Mouse (Mus musculus): ENCODE results near the gene Zfp366.

The Zfp366 gene

GRCm38 (mm10) chr13:99227456-99228250 lies 43.0 kb downstream of the Zfp366 start:
- no peak for DNase-seq (ENCODE audit: low read depth)

GRCm38 (mm10) chr13:99228821-99229570 lies 44.4 kb downstream of the Zfp366 start:
- DNase-seq (ENCODE audit: low read depth): no peak

- no peak for DNase-seq (ENCODE audit: low read depth)
These were observed 45.2 kb downstream of the Zfp366 start for GRCm38 (mm10) chr13:99229641-99230494.

- DNase-seq (ENCODE audit: low read depth): no peak
These were observed 45.9 kb downstream of the Zfp366 start for GRCm38 (mm10) chr13:99230495-99230868.

- no peak for DNase-seq (ENCODE audit: low read depth)
These were observed 48.7 kb downstream of the Zfp366 start for GRCm38 (mm10) chr13:99233333-99233732.

- no peak for DNase-seq (ENCODE audit: low read depth)
These were observed 49.3 kb downstream of the Zfp366 start for GRCm38 (mm10) chr13:99233956-99234355.

GRCm38 (mm10) chr13:99235428-99236210 lies 51.0 kb downstream of the Zfp366 start:
- no peak for DNase-seq (ENCODE audit: low read depth)

- no peak for DNase-seq (ENCODE audit: low read depth)
These were observed 51.6 kb downstream of the Zfp366 start for GRCm38 (mm10) chr13:99236222-99236621.

- DNase-seq (ENCODE audit: low read depth): peak; percentile 11
These were observed 52.5 kb downstream of the Zfp366 start for GRCm38 (mm10) chr13:99237122-99237521.

- DNase-seq (ENCODE audit: low read depth): no peak
These were observed 53.2 kb downstream of the Zfp366 start for GRCm38 (mm10) chr13:99237841-99238216.

GRCm38 (mm10) chr13:99238217-99239160 lies 53.9 kb downstream of the Zfp366 start:
- DNase-seq (ENCODE audit: low read depth): peak; percentile 67

GRCm38 (mm10) chr13:99239161-99239530 lies 54.5 kb downstream of the Zfp366 start:
- DNase-seq (ENCODE audit: low read depth): no peak

- no peak for DNase-seq (ENCODE audit: low read depth)
These were observed 55.1 kb downstream of the Zfp366 start for GRCm38 (mm10) chr13:99239741-99240140.

GRCm38 (mm10) chr13:99241984-99242383 lies 57.4 kb downstream of the Zfp366 start:
- DNase-seq (ENCODE audit: low read depth): no peak

GRCm38 (mm10) chr13:99242895-99243294 lies 58.3 kb downstream of the Zfp366 start:
- no peak for DNase-seq (ENCODE audit: low read depth)

GRCm38 (mm10) chr13:99243831-99244230 lies 59.2 kb downstream of the Zfp366 start:
- DNase-seq (ENCODE audit: low read depth): no peak

- no peak for DNase-seq (ENCODE audit: low read depth)
These were observed 59.8 kb downstream of the Zfp366 start for GRCm38 (mm10) chr13:99244471-99244870.

GRCm38 (mm10) chr13:99244896-99245295 lies 60.3 kb downstream of the Zfp366 start:
- DNase-seq (ENCODE audit: low read depth): no peak

- DNase-seq (ENCODE audit: low read depth): no peak
These were observed 61.4 kb downstream of the Zfp366 start for GRCm38 (mm10) chr13:99245916-99246460.

- no peak for DNase-seq (ENCODE audit: low read depth)
These were observed 66.2 kb downstream of the Zfp366 start for GRCm38 (mm10) chr13:99250806-99251205.

All from NIH3T3 (cell line).